Mouse (Mus musculus) cortical plate, adult 2 months (tissue): ENCODE data around the gene Ubap2. TPM values are rescaled to one million over a fixed set of nuclear protein-coding genes. Genes with fewer than 3 reads are reported as not detected.

Experiments used
- H3K27ac ChIP-seq: fragments of 200-500 bp; 2 replicates; pipeline ENCODE4 v1.5.1; 2012; ENCODE audit warnings: low read length, control low read depth, inconsistent platforms; ENCODE audit not compliant: insufficient read depth
- H3K4me1 ChIP-seq: fragments of 200-500 bp; 2 replicates; pipeline ENCODE4 v1.6.1; 2011; ENCODE audit warnings: low read length; ENCODE audit not compliant: control insufficient read depth, insufficient read depth
- H3K4me3 ChIP-seq: fragments of 200-500 bp; 2 replicates; pipeline ENCODE4 v1.5.1; 2011; ENCODE audit warnings: mild to moderate bottlenecking, low read length, control low read depth; ENCODE audit not compliant: insufficient read depth
- CTCF ChIP-seq: fragments of 200-500 bp; IDR thresholded peaks from 2 replicates; pipeline ENCODE4 v1.5.1; 2011; ENCODE audit warnings: mild to moderate bottlenecking, control low read depth, low read length; ENCODE audit not compliant: insufficient read depth; ENCODE audit errors: extremely low read depth
- POLR2A ChIP-seq: fragments of 200-500 bp; IDR thresholded peaks from 2 replicates; pipeline ENCODE4 v1.6.1; 2011; ENCODE audit warnings: mild to moderate bottlenecking, low read length, control low read depth; ENCODE audit not compliant: insufficient read depth; ENCODE audit errors: extremely low read depth
- polyA plus RNA-seq: library from polyadenylated mRNA; depleted of rRNA; stranded (reverse); fragments of >200 nt; gene quantifications from 2 replicates; pipeline ENCODE4 v1.2.3, GENCODE M21; 2012

Gene Ubap2
- polyA plus RNA-seq, 1 experiment: 26.2 TPM

GRCm38 (mm10) chr4:41179825-41180725, 94.9 kb downstream of the Ubap2 start:
- TF ChIP-seq POLR2A (no peak), CTCF (no peak)
- Histone ChIP-seq H3K4me1 (0 out of 2 replicates have a peak, but pooled peaks cover 2% of the 10 kb centered on the region), H3K4me3 (no peak overlapping the region), H3K27ac (no peak overlapping the region; the same call in 1 of the 2 replicates)

GRCm38 (mm10) chr4:41174631-41175030, 100.3 kb downstream of the Ubap2 start:
- H3K27ac ChIP-seq: no peak overlapping the region
- 0 out of 2 replicates have a peak, but pooled peaks cover 2% of the 10 kb centered on the region for H3K4me1 ChIP-seq
- TF ChIP-seq CTCF: no peak
- no peak for TF ChIP-seq POLR2A
- no peak overlapping the region for H3K4me3 ChIP-seq

- Histone ChIP-seq H3K4me3 (no peak overlapping the region), H3K27ac (no peak overlapping the region), H3K4me1 (peaks cover 2% of the 10 kb centered on the region; the same call in 1 of the 2 replicates)
- TF ChIP-seq CTCF (no peak), POLR2A (no peak)
Observed at GRCm38 (mm10) chr4:41170970-41171369, 104.0 kb downstream of the Ubap2 start.

GRCm38 (mm10) chr4:41165693-41166475, 109.1 kb downstream of the Ubap2 start:
- peak; percentile 52; the same call in 1 of the 2 replicates for TF ChIP-seq CTCF
- TF ChIP-seq POLR2A: no peak
- H3K4me3 ChIP-seq: no peak overlapping the region
- H3K27ac ChIP-seq: no peak overlapping the region

GRCm38 (mm10) chr4:41164974-41165373, 110.0 kb downstream of the Ubap2 start:
- TF ChIP-seq POLR2A (no peak), CTCF (no peak)
- H3K4me3 ChIP-seq: no peak overlapping the region
- H3K4me1 ChIP-seq: no peaks in the 10 kb centered on the region; the same call in 1 of the 2 replicates
- no peak overlapping the region for H3K27ac ChIP-seq

More at GRCm38 (mm10) chr4:41165693-41166475, 109.1 kb downstream of the Ubap2 start:
- H3K4me1 ChIP-seq: no peaks in the 10 kb centered on the region; the same call in 1 of the 2 replicates

- TF ChIP-seq POLR2A (no peak), CTCF (no peak)
- Histone ChIP-seq H3K4me3 (no peak overlapping the region), H3K27ac (no peak overlapping the region), H3K4me1 (no peaks in the 10 kb centered on the region; the same call in 1 of the 2 replicates)
Observed at GRCm38 (mm10) chr4:41161232-41161631, 113.7 kb downstream of the Ubap2 start.

GRCm38 (mm10) chr4:41158251-41158650, 116.7 kb downstream of the Ubap2 start:
- no peak overlapping the region for H3K4me3 ChIP-seq
- TF ChIP-seq POLR2A (no peak), CTCF (no peak)
- no peaks in the 10 kb centered on the region for H3K4me1 ChIP-seq
- no peak overlapping the region for H3K27ac ChIP-seq

- Histone ChIP-seq H3K4me3 (no peak overlapping the region), H3K4me1 (no peaks in the 10 kb centered on the region), H3K27ac (no peak overlapping the region)
- TF ChIP-seq POLR2A (no peak), CTCF (no peak)
Observed at GRCm38 (mm10) chr4:41156961-41157360, 118.0 kb downstream of the Ubap2 start.

- Histone ChIP-seq H3K4me3 (no peak overlapping the region), H3K27ac (no peak overlapping the region), H3K4me1 (no peaks in the 10 kb centered on the region)
- TF ChIP-seq CTCF (no peak), POLR2A (no peak)
Observed at GRCm38 (mm10) chr4:41153146-41153545, 121.8 kb downstream of the Ubap2 start.

- TF ChIP-seq POLR2A (no peak), CTCF (no peak)
- Histone ChIP-seq H3K4me1 (peaks cover 2% of the 10 kb centered on the region; the same call in 1 of the 2 replicates), H3K4me3 (no peak overlapping the region), H3K27ac (no peak overlapping the region)
Observed at GRCm38 (mm10) chr4:41151186-41151585, 123.8 kb downstream of the Ubap2 start.
